Mouse (Mus musculus) G1E (cell line): Measurements from ENCODE around the gene Fndc8.

Experiments used
- CTCF ChIP-seq: IDR thresholded peaks from 2 replicates; pipeline ENCODE4 v1.5.1; 2012; ENCODE audit warnings: low read depth, low read length, inconsistent platforms, mixed read lengths
- GATA1 ChIP-seq: IDR thresholded peaks from 2 replicates; pipeline ENCODE4 v1.6.1; 2012; ENCODE audit warnings: borderline replicate concordance, low read length, inconsistent platforms, mixed read lengths
- GATA2 ChIP-seq: IDR thresholded peaks from 2 replicates; pipeline ENCODE4 v1.6.1; 2012; ENCODE audit warnings: low read depth, low read length, inconsistent platforms, borderline replicate concordance
- TAL1 ChIP-seq: conservative IDR thresholded peaks from 2 replicates; pipeline ENCODE4 v1.6.1; 2012; ENCODE audit warnings: low read depth, low read length, inconsistent platforms, mixed read lengths

DNA sequence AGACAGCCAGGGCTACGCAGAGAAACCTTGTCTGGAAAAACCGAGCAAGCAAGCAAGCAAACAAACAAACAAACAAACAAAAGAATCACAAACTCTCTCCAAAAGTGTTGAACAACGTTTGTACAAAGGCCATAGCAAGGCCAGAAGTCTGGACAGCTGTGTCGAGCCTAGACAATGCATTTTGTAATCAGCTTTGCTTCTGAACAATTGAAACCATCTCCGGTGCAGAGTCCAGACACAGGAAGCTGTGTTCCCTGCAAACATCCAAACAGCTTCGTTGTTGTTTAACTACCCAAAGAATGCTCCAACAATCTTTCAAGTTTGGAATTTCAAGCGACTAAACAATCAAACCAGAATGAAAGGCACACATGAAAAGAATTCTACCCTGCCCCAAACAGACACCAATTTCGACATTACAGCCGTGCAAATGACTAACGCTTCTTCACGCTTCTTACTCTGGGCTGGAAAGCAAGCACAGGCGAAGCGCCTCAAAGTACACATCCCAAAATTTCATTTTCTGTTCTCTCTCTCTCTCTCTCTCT lies 34.5 kb upstream of the Fndc8 start:
- no peak for TF ChIP-seq CTCF
- TF ChIP-seq GATA1: no peak
- TF ChIP-seq TAL1: no peak
- no peak for TF ChIP-seq GATA2
